Mouse (Mus musculus): Measurements from ENCODE around the gene Kmt2d.

Gene Kmt2d

GRCm38 (mm10) chr15:98886667-98887387 is 15.8 kb upstream of the Kmt2d start:
- no peak for DNase-seq

GRCm38 (mm10) chr15:98884106-98884505 is 13.1 kb upstream of the Kmt2d start:
- DNase-seq = no peak

- no peak for DNase-seq
Observed at GRCm38 (mm10) chr15:98883661-98884060, 12.7 kb upstream of the Kmt2d start.

GRCm38 (mm10) chr15:98881656-98882008 is 10.6 kb upstream of the Kmt2d start:
- DNase-seq = no peak

- DNase-seq = peak; percentile 100
Observed at GRCm38 (mm10) chr15:98880978-98881655, 10.1 kb upstream of the Kmt2d start.

GRCm38 (mm10) chr15:98877331-98877730 is 6.3 kb upstream of the Kmt2d start:
- peak; percentile 95 for DNase-seq

GRCm38 (mm10) chr15:98871916-98872888 is 1.2 kb upstream of the Kmt2d start:
- peak; percentile 99 for DNase-seq

GRCm38 (mm10) chr15:98870179-98871069 is 580 bp downstream of the Kmt2d start:
- DNase-seq = peak; percentile 95

GRCm38 (mm10) chr15:98869342-98870178 is 1.4 kb downstream of the Kmt2d start:
- peak; percentile 93 for DNase-seq

GRCm38 (mm10) chr15:98868346-98869063 is 2.5 kb downstream of the Kmt2d start:
- DNase-seq = peak; percentile 91

- DNase-seq = peak; percentile 98
Observed at GRCm38 (mm10) chr15:98867321-98867720, 3.7 kb downstream of the Kmt2d start.

- DNase-seq = peak; percentile 93
Observed at GRCm38 (mm10) chr15:98866501-98866900, 4.5 kb downstream of the Kmt2d start.

- peak; percentile 92 for DNase-seq
Observed at GRCm38 (mm10) chr15:98865771-98866170, 5.2 kb downstream of the Kmt2d start.

GRCm38 (mm10) chr15:98864951-98865350 is 6.1 kb downstream of the Kmt2d start:
- peak; percentile 89 for DNase-seq

- peak; percentile 91 for DNase-seq
Observed at GRCm38 (mm10) chr15:98863451-98863958, 7.5 kb downstream of the Kmt2d start.

- DNase-seq = peak; percentile 90
Observed at GRCm38 (mm10) chr15:98861701-98862410, 9.1 kb downstream of the Kmt2d start.

- no peak for DNase-seq
Observed at GRCm38 (mm10) chr15:98860921-98861320, 10.1 kb downstream of the Kmt2d start.

- peak; percentile 89 for DNase-seq
Observed at GRCm38 (mm10) chr15:98859319-98860043, 11.5 kb downstream of the Kmt2d start.

- peak; percentile 90 for DNase-seq
Observed at GRCm38 (mm10) chr15:98854214-98854613, 16.8 kb downstream of the Kmt2d start.

Data from heart, adult 11 months (tissue).